Mouse (Mus musculus): Measurements from ENCODE around the gene Klk1b8.
"Not testable (repeated sequence)": the region's sequence is repeated elsewhere in the genome, so short reads cannot be mapped to it uniquely, and the experiment has no call there.

The Klk1b8 gene

DNA sequence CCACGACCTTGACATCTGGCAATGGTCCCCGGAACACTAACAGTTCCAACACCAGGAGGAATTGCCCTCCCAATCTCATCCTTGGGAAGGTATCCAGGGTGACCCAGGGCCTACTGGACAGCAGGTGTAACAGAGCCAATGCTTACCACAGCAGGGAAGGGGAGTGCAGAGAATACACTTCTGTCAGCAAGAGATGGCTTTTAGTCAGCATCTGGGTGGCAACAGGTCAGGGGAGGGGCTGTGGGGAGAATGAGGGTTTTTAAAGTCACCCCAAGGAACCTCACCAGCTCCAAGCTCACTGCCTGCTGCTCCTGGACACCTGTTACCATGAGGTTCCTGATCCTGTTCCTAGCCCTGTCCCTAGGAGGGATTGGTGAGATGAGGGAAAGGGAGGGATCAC is at the start of gene Klk1b8:
TSS of gene Klk1b8 (plus strand) at position 301 of the 400 bp plus-strand sequence.
- DNase-seq (ENCODE audit: low spot score in 2 of 2): no peak

DNA sequence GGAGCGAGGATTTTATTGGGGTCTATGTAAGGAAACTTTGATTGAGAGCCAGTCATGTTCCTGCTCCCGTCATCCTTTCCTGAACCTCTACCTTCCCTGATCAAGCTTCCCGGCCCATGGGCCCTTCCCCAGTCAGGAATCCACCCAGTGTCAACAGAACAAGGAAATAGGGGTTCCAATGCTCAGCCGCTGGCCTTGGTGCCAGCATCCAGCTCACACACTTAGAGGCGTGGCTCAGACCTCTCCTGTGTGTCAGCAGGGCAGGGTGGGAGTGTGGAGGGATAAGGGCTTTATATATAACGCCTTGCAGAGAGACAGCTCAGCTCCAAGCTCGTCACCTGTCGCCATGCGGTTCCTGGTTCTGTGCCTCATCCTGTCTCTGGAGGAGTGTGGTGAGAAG is 35.6 kb upstream of the Klk1b8 start:
- no peak for DNase-seq (ENCODE audit: low spot score in 2 of 2)

DNA sequence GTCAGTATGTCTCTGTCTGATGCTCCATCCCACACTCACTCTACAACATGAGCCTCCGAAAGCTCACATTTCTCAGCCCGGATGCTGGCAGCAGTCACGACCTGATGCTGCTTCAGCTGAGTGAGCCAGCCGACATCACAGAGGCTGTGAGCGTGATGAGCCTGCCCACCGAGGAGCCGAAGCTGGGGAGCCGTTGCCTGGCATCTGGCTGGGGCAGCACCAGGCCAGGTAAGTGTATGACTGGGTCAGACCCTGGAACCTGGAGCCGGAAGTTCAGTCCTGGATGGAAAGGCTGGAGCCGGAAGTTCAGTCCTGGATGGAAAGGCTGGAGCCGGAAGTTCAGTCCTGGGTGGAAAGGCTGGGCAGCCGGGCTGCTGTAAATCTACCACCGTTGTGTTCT is 32.0 kb upstream of the Klk1b8 start:
- no peak for DNase-seq (ENCODE audit: low spot score in 2 of 2)

DNA sequence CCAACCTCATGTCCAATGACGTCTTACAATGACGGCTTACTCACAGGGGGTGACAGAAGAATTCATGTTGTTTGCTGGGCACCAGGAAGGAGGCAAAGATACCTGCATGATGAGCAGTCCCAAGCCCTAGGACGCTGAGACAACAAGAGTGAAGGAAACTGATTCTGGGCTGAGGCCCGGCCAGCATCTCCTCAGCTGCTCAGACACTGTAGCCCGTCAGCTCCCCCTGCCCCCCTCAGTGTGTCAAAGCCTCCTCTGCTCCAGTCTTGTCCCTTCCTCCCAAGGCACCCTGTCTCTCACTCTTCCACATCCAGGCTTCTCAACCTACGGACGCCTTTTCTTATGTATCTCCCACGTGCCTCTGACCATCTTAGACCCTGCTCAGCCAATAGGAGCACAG is 31.6 kb upstream of the Klk1b8 start:
- no peak for DNase-seq (ENCODE audit: low spot score in 2 of 2)

DNA sequence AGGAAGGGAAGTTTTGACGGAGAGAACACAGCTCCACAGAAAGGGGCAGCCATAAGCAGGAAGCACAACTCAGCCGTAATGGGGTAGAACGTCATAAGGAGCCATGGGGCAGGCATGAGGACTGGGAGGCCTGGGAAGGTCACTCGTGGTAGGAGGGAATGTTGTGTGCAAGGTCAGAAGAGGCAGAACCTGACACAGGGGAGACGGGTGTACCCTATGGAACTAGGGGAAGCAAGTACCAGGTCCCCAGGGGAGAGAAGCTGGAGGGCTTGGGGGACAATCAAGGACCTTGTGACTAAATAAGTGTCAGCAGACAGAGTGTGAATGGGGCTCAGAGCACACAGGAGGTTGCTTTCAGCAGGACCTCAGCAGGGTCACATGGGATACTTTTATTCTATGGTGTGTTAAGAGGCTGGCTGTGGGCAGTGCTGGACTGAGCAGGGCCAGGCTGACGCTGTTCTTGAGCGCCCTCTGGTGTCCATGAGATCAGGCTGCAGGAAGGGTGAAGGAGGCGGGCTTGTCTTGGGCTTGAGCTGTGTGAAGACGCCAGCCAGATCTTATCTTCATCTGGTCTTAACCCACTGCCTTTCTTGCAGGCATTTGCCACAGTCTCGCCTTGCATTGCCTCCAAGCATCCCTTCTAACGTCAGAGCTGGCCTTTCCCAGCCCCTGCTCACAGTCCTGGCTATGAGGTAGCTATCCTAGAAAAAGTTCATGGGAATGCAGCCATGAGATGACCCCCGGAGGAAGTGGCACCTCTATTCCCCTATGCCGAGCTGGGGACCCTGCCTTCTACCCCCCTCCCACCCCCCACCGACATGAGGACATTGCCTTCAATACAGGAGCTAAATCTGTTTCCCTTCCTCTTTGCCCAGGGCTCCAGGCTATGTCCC is 30.7 kb upstream of the Klk1b8 start:
- DNase-seq (ENCODE audit: low spot score in 2 of 2): peak; percentile 7 to 62

DNA sequence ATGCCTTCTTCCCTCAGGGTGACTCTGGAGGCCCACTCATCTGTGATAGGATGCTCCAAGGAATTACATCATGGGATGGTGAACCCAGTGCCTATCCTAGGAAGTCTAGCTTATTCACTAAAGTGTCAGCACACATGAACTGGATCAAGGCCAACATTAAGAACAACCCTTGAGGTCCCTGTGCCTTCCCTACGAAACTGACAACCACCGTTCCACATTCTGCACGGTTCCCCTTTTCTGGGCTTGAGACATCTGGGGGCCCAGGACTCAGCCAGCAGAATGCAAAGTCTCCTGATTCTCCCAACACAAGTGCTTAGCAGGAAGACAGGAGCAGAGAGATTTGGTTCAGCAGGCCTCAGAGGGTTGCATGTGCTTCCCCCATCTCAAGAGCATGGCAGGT is 29.9 kb upstream of the Klk1b8 start:
- no peak for DNase-seq (ENCODE audit: low spot score in 2 of 2)

DNA sequence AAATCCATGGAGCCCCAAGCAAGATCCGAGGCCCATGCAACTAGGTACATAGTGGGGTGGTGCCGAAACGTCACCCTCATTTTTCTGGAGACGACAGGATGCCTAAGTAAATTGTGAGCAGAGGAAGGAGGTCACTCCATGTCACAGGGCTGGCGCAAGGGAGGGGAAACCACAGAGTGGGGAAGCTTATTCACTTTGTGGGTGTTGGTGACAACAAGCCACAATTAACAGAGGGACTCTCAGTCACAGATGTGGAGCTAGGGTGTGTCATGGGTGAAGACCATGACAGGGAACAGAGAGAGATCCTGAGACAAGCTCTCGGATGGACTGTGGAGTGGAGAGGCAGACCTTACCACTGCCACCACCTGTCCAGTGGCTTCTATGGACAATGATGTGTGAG is 29.4 kb upstream of the Klk1b8 start:
- no peak for DNase-seq (ENCODE audit: low spot score in 2 of 2)

DNA sequence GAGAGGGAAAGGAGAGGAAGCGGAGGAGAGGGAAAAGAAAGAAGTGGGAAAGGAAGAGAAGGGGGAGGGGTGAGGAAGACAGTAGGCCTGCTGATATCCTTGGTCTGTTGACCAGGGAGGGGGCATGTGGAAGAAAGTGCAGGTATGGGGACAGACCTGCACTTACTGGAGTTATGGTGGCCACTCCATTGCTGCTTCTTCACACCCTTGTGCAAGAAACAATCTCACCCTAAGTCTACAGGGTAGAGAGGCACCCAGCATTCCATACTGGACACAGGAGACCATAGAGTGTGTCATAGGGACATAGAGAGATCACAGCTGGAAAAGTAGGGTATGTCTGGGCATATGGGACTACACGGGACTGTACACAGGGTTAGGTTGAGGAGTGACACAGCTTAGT is 28.5 kb upstream of the Klk1b8 start:
- no peak for DNase-seq (ENCODE audit: low spot score in 2 of 2)

DNA sequence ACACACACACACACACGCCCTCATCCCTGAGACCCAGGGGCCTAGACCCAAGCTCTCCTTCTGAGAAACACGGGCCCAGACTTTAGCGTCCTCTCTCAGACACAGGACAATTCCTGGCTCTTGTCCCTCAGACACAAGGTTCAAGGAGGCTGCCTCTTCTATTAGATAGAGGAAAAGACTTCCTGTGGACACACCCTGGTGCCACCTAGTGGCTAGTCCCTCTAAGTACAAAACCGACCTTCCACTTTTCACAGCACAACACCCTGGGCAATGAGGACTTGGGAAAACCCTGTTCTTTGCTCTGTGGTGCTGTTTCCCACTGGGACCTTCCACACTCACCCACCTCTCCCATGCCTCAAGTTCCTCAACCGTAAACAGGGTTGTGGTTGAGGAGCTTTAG is 24.5 kb upstream of the Klk1b8 start:
- DNase-seq (ENCODE audit: low spot score in 2 of 2): no peak

DNA sequence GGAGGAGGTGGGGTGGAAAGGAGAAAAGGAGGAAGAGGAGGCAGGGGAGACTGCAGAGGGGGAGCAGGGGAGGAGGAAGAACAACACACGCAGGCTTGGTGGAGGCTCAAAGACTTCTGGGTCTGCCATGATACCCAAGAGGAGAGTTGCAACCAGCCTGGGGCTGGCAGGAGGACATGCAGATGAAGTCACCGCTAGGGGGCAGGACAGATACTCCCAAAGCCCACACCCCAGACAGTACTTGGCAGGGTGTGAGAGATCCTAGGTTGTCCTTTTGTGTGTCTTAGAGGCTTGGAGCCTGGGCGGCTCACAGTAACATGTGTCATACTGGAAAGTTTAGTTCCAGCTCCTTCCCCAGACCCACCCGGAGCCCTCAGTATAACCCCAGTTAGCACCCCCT is 21.9 kb upstream of the Klk1b8 start:
- DNase-seq (ENCODE audit: low spot score in 2 of 2): no peak

DNA sequence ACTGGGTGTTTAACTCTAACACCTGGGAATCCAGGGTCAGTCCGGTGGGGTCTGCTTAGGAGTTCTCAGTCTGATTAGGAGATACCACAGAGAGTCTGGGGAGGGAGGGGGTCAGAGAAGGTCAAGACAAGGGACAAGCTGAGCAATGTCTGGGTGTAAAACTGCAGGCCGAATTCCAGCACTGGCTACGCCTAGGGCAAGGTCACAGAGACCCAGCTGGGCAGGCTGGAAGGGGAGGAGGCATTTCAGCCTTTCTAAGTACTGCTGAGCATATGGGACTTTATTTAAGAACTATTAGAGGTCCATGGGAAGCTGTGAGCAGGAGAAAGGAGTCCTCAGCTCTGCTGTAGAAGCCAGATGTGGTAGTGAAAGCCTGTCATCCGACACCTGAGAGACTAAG is 18.1 kb upstream of the Klk1b8 start:
- no peak for DNase-seq (ENCODE audit: low spot score in 2 of 2)

DNA sequence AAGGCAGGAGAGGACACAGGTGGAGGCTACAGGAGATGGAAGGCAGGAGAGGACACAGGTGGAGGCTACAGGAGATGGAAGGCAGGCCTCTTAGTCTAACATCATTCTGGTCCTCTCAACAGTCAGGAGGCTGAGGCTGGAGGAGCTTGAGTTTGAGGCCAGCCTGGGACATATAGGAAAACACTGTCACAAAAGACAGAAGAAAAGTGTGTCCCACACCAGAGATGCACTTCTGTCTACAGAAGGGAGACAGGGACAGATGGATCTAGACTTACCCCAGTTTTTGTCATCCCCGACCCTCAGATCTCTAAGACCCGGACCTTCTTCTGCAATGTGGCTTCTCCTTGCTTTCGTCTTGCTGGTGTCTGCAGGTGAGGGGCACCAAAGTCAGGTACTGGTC is 17.0 kb upstream of the Klk1b8 start, which contains the start of gene Klk15:
TSS of gene Klk15 (plus strand) at position 301 of the 400 bp plus-strand sequence.
- no peak for DNase-seq (ENCODE audit: low spot score in 2 of 2)

DNA sequence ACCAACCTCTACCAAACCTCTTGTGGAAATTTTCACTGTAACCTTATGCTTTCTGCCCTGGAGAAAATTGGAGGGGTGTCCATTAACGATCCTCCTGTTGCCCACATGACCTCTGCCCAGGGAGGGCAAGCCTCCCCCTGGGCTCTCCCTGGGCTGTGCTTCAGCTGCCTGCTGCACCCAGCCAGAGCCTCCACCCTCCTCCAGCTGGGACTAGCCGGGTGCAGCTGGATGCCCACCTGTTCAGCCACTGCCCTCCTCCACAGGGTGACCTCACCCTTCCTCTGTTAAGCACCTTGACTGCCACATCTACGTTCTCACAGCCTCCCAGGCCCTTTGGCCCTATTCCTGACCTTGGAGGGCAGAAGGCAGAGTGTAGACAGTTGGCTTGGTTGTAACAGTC is 15.7 kb upstream of the Klk1b8 start:
- no peak for DNase-seq (ENCODE audit: low spot score in 2 of 2)

DNA sequence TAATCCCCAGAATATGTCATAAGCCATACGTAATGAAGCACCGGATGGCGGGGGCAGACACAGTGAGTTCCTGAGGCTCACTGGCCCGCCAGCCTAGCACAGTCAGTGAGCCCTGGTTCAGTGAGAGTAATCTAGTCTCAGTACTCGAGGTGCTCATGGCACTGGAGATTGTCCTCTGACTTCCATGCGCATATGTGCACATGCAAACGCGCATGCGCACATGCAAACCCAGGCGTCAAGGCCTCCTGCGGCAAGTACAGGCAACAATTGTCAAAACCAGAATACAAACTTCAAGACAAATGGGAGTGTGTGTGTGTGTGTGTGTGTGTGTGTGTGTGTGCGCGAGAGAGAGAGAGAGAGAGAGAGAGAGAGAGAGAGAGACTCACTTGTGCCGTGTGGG is 13.9 kb upstream of the Klk1b8 start:
- no peak for DNase-seq (ENCODE audit: low spot score in 2 of 2)

DNA sequence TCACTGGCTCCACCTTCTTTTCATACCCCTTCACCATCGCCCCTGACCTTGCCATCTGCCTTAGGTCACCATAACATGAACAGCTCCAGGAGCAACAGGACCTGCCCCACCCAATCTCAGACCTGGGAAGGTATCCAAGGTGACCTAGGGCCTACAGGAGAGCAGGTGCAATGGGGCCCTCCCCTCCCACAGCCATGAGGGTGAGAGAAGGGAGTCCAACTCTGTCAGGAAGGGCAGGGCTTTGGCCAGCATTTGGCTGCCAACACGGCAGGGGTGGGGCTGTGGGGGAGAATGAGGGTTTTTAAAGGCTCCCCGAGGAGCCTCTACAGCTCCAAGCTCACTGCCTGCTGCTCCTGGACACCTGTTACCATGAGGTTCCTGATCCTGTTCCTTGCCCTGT is 8.2 kb upstream of the Klk1b8 start:
- DNase-seq (ENCODE audit: low spot score in 2 of 2): not testable (repeated sequence)

DNA sequence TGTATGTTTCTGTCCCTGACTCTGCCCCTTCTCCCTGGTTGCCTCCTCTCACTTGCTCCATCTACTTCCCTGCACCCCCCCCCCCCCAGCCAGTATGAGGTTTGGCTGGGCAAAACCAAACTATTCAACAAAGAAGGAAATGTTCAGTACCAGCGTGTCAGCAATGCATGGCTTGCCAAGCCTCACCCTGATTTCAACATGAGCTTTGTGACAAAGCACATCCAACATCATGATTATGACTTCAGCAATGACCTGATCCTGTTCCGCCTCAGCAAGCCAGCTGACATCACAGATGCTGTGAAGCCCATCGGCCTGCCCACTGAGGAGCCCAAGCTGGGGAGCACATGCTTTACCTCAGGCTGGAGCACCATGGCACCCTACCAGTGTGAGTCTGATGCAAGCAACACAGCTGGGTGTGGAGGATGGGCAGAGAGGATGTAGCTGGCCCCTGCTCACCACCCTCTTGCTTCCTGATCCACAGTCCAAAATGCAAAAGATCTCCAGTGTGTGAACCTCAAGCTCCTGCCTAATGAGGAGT is 5.7 kb upstream of the Klk1b8 start:
- no peak for DNase-seq (ENCODE audit: low spot score in 2 of 2)

DNA sequence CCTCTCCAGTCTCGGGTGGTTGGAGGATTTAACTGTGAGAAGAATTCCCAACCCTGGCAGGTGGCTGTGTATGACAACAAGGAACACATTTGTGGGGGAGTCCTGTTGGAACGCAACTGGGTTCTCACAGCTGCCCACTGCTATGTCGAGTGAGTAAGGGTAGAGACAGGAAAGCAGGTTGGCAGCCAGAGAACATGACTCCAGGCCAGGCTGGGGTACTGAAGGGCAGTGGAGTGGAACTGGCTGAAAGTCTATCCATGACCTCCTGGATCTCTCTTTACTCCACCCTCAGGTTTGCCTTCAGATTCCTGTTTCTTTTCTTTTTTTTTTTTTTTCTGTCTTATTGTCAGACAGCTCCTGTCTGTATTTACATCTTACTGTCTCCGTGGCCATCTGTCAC is 2.2 kb downstream of the Klk1b8 start:
- DNase-seq (ENCODE audit: low spot score in 2 of 2): peak in 1 of 2 experiments; percentile 37

DNA sequence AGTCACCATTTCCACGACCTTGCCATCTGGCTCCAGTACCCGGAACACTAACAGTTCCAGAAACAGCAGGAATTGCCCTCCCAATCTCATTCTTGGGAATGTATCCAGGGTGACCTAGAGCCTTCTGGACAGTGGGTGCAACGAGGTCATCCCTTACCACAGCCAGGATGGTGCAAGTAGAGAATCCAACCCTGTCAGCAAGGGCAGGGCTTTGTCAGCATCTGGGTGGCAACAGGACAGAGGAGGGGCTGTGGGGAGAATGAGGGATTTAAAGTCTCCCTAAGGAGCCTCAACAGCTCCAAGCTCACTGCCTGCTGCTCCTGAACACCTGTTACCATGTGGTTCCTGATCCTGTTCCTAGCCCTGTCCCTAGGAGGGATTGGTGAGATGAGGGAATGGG is 16.0 kb downstream of the Klk1b8 start, which contains the start of gene Klk1b1:
TSS of gene Klk1b1 (plus strand) at position 301 of the 400 bp plus-strand sequence.
- DNase-seq (ENCODE audit: low spot score in 2 of 2): no peak

DNA sequence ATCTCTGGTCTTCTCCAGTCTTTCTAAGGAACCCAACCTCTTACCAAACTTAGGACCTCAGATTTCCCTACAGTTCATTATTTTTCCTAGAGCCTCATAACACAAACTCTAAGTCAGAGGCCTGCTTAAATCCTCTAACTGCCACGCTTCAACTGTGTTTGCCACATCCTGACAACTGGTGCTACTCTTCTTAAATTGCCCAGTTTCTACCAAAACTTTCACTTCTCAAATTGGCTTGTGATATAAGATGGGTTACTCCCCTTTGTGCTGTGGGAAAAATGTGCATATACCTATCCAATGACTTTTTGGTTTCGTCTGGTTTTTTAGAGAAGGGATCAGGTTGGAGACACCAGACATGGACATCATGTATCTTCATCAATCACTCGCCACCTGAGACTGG is 16.6 kb downstream of the Klk1b8 start:
- DNase-seq (ENCODE audit: low spot score in 2 of 2): no peak

DNA sequence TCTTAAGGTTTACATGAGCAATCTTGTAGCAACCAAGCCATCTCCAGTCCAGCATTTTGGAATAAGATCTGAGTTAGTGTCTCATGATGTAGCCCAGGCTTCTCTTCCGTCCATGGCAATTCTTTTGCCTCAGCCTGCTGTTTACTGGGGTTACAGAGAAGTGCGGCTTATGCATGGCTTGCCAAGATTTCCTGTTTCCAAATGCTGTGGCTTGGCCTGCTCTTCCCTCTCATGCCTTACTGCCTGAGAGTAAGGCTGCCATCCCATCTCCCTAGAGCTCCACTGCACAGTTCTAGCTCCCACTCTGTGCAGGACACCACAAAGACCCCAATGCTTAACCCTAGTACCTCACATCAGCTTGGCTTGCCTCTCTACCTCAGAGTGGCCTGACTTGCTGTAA is 17.1 kb downstream of the Klk1b8 start:
- DNase-seq (ENCODE audit: low spot score in 2 of 2): no peak

DNA sequence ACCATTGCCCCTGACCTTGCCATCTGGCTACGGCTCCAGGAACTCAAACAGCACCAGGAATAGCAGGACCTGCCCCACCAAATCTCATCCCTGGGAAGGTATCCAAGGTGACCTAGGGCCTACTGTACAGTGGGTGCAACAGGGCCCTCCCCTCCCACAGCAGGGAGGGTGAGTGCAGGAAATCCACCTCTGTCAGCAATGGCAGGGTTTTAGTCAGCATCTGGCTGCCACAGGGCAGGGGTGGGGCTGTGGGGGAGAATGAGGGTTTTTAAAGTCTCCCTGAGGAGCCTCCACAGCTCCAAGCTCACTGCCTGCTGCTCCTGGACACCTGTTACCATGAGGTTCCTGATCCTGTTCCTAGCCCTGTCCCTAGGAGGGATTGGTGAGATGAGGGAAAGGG is 25.3 kb downstream of the Klk1b8 start, which contains the start of gene Klk1b9:
TSS of gene Klk1b9 (plus strand) at position 301 of the 400 bp plus-strand sequence.
- not testable (repeated sequence) for DNase-seq (ENCODE audit: low spot score in 2 of 2)

DNA sequence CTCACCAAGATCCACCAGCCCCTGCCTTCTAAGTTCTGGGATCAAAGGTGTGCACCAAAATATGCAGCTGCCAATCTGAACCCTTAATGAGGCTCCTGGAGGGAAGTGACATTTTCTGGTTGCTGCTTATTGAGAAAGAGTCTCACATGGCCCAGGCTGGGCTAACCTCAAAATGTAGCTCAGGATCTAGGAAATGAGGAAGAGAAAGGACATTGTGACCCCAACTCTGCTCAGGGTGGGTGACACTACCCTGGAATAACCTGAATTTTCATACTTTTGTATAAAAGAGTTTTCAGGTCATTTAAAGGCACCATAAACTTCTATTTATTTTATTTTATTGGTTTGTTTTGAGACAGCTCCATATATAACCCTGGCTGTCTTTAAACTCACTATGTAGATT is 35.2 kb downstream of the Klk1b8 start:
- no peak for DNase-seq (ENCODE audit: low spot score in 2 of 2)

DNA sequence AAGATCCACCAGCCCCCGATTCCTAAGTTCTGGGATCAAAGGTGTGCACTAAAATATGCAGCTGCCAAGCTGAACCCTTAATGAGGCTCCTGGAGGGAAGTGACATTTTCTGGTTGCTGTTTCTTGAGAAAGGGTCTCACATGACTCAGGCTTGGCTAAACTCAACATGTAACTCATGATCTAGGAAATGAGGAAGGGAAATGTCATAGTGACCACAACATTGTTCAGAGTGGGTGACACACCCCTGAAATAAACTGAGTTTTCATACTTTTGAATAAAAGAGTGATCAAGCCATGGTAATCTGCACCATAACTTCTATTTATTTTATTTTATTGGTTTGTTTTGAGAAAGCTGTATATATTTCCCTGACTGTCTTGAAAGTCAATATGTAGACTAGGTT is 44.4 kb downstream of the Klk1b8 start:
- not testable (repeated sequence) for DNase-seq (ENCODE audit: low spot score in 2 of 2)
